Mouse (Mus musculus) adrenal gland, postnatal 4 days (tissue): ENCODE results near the gene Acadvl. TPM values are rescaled to one million over a fixed set of nuclear protein-coding genes. Genes with fewer than 3 reads are reported as not detected.
"Not testable (repeated sequence)": the region's sequence is repeated elsewhere in the genome, so short reads cannot be mapped to it uniquely, and the experiment has no call there.

Experiments
- DNase-seq, 2 experiments: peaks; one replicate each; pipeline ENCODE4 v3.0.0; 2021 to 2022; ENCODE audit warnings: low spot score in 2 of 2, mixed read lengths in 2 of 2
- total RNA-seq, 2 experiments: library from RNA; stranded (reverse); gene quantifications; 2 replicates each; pipeline ENCODE4 v1.2.3; 2021

Acadvl gene
- total RNA-seq, 2 experiments from 2014 or later, result 295 to 378 TPM

DNA sequence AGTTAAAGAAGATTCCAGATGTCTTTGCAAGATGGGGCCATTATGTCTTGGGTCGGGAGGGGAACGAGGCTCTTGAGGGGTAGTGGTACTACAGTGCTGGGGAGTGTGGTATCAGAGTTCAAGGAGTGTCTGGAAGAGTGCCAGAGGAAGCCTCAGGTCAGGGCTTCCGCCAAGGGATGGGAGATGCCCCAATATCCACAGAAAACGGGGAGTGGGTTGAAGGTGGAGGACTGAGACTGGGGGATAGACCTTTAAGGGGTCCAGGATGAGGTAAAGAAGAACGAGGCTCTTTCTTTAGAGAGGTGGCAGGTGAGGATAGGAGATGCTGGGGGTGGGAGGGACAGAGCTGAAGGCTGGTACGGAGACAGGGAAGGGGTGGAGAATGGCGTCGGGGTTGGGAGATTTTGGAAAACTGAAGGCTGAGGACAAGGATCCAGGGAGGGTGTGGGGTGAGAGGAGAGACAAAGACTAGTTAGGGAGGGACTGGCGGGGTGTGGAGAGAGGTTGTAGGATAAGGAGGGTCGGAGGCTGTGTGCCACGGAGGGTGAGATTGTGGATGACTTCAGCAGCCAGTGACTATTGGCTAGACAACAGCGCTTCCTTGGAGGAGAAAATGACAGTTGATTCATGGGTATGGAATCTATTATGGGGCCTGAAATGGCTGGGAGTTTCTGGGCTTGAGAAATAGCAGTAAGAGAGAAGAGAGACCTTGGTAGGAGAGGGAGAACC is 13.4 kb upstream of the Acadvl start:
- no peak for DNase-seq

DNA sequence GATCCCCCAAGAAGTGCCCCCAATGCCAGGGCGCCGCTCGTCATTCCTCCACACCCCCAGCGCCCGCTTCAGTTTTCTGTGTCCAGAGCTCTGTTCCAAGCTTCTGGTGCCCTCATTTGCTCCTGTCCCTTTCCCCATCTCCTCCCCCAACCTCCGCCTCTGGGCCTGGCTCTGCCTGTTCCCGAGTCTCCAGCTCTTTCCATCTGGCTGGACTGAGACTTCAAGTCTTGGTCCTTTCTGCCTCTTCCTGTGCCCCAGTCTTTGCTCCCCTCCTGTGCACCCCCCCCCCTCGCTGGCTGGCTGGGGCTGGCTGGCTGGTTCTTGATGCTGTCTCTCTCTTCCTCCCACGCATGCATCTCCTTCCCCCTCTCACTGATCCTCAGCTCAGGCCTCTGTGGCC is 12.2 kb upstream of the Acadvl start:
- DNase-seq, result no peak

- DNase-seq, result no peak
These were observed 11.5 kb upstream of the Acadvl start for GRCm38 (mm10) chr11:70026689-70027088.

DNA sequence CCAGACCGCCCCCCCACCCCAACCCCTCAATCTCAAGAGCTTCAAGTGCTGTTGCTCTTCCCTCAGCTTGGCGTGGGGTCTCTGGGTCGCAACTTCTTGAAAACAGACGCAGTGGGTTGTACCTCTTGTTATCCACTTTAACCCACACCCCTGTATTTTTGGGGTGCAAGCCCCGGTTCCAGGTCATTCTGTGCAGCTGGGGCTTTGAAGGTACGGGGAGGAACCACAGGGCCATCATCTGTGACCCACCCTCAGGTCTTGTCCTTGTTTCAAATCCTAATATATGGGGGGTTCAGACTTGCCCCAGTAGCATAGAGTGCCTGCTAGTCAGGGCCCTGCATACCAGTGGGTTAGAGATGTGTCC is 8.9 kb upstream of the Acadvl start:
- no peak for DNase-seq

- no peak for DNase-seq
These were observed 8.4 kb upstream of the Acadvl start for GRCm38 (mm10) chr11:70023481-70024150.

DNA sequence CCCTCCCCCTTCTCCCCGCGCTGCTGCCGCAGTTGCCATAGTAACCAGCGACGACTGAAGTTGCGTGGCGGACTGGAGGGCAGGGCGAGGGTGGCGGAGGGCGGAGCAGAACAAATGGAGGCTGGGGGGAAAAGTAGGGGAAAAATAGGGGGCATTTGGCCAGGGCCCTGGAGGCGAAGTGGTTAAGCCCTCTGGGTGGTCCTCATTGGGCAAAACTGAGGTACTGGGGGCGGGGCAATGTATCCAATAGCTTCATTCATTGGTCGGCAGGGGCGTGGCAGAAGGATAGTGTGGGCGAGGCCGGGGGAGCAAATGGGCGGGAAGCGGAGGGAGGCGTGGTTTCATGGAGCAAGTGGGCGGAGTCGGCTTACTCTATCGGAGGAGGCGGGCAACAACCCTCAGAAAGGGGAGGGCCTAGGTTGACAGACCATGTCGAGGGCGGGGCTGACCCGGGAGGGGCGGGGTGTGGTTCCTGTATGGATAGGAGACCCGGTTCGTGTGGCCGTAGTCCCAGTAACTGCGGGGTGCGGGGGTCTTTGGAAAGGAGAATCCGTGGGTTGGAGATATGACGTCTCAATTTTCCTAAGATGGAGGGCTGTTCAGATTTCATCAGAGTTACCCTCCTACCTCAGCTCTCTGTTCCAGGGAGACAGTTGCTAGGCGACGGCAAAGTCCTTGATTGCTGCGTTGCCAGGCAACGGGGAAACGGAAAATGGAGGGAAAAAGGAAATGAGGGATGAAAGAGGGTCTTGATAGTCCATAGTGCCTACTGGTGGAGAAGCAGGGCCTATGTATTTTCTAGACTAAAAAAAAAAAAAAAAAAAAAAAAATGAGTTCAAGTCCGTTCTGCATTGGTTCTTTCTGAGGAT is 6.3 kb upstream of the Acadvl start:
- peak; percentile 93 to 94 for DNase-seq

- no peak for DNase-seq
These were observed 5.6 kb upstream of the Acadvl start for GRCm38 (mm10) chr11:70020731-70021263.

DNA sequence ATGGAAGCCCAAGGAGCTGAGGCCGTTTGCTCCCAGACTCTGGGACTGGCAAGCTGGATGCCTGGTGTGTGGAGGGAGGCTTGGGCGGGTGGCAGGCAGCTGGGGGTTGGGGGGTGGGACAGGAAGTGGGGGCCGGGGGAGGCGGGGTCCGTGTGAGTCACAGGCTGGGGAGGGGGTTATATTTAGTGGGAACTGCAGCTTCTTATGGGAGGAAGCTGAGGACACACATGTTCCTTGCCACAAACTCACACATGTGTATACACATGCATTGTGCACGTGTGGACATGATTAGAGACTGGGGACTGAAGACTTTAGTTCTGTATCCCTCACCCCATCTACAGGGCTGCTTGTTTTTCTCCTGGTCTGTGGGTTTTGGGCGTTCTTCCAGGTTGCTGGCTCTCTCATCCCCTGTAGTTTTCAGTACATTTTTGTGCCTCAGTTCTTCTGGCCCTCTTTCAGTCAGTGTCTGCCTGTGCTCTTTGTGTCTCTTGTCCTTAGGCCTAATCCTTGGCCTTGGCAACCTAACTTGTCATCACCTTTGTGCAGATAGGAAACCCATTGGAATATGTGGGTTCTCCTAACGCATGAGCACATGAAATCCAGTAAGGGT is 4.9 kb upstream of the Acadvl start:
- no peak for DNase-seq

DNA sequence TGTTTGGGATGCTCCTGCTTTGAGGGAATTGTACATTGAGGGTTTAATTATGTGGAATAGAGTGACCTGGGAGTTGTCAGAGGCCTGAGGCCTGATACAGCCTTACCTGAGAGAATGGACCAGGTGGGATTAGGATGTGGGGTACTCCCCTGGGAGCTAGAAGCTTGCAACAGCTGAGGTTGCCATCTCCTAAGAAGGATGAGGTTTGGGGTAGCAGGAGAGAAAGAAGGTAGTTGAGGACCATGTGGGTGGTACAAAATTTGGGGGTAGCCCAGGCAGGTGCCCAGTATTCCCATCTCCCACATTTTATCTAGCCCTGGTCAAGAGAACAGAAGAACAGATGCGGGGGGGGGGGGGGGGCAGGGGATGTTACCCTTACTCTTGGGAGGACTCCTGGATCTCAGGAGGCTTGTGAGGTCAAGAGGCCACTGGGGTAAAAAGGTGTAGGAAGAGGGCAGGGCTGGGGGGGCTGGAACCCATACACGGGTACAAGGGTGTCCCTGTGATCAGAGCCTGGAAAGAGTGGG is 4.3 kb upstream of the Acadvl start:
- no peak for DNase-seq

DNA sequence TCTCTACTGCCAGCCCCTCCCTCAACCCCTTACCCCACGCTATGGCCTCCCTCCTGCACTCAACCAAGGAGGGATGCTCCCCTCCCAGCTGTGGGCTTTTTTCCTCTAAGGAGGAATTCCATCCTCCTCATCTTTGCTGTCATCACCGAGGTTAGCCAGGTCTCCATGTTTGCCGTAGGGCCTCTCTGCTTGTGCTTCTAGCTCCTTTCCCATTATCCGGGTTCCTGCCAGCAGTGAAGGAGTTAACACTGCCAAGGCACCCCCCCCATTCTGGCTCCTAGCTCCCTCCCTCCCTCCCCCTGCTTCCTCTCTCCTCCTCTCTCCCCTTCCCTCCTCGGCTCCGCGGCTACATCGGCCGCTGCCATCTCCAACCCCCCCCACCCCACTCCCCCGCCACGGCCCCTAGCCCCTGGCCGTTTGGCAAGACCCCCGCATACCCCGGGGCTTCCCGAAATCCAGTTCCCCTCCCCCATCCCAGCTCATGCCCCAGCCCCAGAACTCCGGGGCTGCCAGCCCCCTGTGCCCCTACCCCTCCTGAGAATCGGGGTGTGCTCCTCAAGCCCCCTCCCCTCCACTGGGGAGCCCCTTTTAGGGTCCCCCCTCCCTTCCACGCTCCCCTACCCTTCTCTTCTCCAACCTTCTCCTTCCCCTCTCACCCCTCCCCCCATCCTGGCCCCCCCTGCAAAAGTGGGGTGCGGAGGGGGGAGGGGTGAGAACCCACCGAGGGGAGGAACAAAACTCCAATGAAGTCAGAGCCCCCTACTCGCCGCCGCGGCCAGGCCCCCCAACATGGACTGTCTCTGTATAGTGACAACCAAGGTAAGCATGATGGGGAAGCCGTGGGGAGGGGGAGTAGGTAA is 3.1 kb upstream of the Acadvl start:
- DNase-seq, result no peak

GRCm38 (mm10) chr11:70017199-70017767 is 2.1 kb upstream of the Acadvl start:
- no peak for DNase-seq

- no peak for DNase-seq
These were observed 1.5 kb upstream of the Acadvl start, which contains the start of gene Dlg4 for GRCm38 (mm10) chr11:70016669-70017068. Gene Dlg4, plus strand, starts transcription at chr11:70016942.

DNA sequence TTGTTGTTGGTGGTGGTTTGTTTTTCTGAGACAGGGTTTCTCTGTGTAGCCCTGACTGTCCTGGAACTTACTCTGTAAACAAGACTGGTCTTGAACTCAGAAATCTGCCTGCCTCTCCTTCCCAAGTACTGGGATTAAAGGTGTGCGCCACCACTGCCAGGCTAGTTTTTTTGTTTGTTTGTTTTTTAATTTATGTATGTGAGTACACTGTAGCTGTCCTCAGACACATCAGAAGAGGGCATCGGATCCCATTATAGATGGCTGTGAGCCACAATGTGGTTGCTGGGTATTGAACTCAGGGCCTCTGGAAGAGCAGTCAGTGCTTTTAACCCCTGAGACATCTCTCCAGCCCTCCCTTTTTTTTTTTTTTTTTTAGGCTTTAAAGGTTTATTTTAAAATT is 966 bp upstream of the Acadvl start:
- DNase-seq, result not testable (repeated sequence)

GRCm38 (mm10) chr11:70015677-70016076 is 466 bp upstream of the Acadvl start:
- DNase-seq, result no peak

DNA sequence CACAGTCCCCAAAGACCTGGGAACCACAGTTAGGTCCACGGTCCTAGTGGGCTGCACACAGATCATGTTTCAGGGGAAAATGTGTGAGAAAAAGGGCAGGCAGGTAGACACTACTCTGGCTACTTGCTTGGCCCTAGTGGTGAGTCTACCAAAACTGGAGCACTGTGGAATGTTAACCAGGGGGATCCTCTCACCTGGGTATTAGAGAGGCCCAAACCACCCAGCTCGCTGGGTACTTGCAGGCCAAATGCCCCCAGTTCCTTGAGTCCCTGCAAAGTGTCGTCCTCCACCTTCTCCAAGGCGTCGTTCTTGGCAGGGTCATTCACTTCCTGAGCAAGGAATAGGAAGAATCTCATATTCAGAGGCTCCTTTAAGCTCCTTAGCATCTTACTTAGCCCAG is 1.2 kb downstream of the Acadvl start:
- no peak for DNase-seq

DNA sequence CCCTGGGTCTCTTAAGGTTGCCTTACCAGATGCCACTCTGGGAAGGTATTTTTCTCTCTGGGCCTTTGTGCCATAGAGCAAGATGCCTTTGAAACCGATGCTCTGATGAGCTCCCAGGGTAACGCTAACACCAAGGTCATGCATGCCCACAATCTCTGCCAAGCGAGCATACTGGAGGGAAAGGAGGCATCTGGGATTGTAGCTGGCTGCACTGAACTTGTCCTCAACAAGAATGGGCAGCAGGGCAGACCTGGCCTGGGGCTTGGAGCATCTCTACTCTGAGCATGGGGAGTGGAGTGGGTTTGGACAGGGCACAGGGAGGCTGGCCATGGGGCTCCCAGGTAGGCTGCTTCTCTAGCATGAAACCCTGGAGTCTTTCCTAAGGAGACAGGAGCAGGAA is 1.8 kb downstream of the Acadvl start:
- DNase-seq, result no peak

DNA sequence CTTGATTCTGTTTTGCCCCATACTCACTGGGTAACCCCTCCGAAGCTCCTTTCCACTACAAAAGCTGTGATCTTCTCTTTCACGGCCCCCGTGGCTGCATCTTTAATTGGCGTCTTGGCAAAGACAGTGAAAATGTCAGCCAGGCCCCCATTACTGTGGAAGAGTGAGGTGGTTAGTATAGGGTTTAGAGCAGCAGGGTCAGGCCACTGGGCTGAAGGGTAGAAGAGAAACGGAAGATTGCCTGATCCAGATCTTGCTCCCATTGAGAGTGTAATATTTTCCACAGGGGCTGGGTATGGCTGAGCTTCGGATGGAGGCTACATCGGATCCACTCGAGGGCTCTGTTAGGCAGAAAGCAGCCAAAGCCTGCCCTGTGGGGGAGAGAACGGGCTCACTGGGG is 2.3 kb downstream of the Acadvl start:
- no peak for DNase-seq

DNA sequence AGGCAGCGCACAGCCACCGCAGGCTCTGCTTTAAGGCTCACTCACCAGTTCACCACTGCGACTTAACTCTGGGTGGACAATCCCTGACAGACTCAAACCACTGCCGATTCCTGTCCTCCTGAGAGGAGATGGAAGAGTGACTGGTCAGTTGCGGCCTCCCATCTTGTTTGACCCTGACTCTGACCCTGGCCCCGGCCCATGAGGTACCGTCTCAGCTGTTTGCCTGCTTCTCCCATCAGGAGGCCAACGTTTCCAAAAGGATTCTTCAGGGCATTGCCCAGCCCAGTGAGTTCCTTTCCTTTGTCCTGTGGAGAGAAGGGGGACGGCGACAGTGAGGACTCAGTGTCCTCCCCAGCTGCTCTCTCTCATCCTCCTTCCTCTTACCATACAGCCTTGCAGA is 4.2 kb downstream of the Acadvl start:
- DNase-seq, result no peak

DNA sequence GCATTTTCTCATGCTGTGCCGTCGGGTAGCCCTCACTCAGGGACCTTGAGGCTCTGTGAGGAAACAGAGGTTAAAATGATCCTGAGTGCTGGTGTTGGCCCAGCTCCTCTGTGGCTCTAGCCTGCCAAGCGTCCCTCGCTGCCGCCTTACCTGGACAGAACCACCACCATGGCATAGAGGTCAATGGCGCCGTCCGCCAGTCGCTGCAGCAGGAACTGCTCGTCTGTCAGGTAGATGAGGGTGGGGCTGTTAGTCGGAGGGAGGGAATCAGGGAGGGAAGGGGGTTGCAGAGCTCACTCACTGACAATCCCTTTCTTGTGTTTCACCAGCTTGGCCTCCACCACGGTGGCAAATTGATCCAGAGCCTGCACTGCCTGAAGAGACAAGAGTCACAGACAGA is 4.7 kb downstream of the Acadvl start:
- no peak for DNase-seq

DNA sequence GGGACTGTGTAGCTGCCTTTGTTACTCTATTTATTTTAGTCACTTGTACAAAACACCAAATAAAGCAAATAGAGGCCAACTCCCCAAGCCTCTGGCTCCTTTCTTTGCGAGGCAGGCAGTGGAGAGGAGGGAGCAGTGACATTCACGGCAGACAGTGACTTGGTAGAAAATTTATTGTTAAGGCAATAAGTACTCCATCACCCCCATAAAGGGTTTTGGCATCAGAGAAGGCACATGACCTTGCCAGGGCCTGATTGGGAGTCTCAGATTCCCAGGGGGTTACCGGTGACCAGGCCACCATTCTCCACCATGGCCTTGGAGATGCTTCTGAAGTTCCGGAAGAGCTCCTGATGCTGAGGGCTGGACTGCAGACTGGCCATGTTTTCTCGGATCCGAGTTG is 5.2 kb downstream of the Acadvl start:
- DNase-seq, result no peak
